Mouse (Mus musculus) neural tube, embryonic 10.5 days (tissue): ENCODE results near the gene Gmnn.

Source experiments
- DNase-seq: peaks from one replicate; pipeline ENCODE4 v3.0.0-alpha.2; 2017; ENCODE audit warnings: low spot score; ENCODE audit errors: extremely low spot score

The Gmnn gene

GRCm38 (mm10) chr13:24710968-24711367 lies 50.8 kb downstream of the Gmnn start:
- DNase-seq: no peak

- DNase-seq: no peak
Measured at GRCm38 (mm10) chr13:24709656-24710396, 51.9 kb downstream of the Gmnn start.

- no peak for DNase-seq
Measured at GRCm38 (mm10) chr13:24702128-24702527, 59.6 kb downstream of the Gmnn start.
